Mouse (Mus musculus): ENCODE data around the gene Naif1. TPM values are rescaled to one million over a fixed set of nuclear protein-coding genes. Genes with fewer than 3 reads are reported as not detected.

The Naif1 gene
- polyA plus RNA-seq, 1 experiment from 2014 or later = 5.1 TPM

DNA sequence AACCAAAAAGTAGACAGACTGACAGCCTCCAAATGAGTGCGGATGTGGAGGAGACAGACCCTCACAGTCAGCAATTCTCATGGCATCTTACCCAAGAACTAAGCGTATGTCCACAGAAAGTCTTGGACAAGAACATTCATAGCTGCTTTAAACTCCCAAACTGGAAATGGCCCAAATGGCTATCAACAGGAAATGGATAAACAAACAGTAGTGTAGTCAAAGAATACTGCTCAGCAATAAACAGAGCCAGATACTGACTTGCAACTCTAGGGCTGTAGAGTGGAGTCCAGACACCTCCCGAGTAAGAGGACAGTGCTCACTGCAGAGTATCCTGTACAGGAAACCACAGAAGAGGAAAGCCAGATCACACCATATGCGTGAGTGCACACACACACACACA is 49.1 kb downstream of the Naif1 start:
- Histone ChIP-seq H3K9ac (ENCODE audit: low read length) (no peak overlapping the region), H3K36me3 (ENCODE audit: control insufficient read depth, insufficient read depth) (no peaks in the 10 kb centered on the region), H3K9me3 (replicated peaks; ENCODE audit: control insufficient read depth, low read length) (peaks cover 8% of the 10 kb centered on the region), H3K27me3 (ENCODE audit: control insufficient read depth, insufficient read depth, low read length) (no peaks in the 10 kb centered on the region), H3K27ac (ENCODE audit: low read length) (no peak overlapping the region), H3K4me1 (ENCODE audit: control insufficient read depth, insufficient read depth, low read length) (peaks cover 4% of the 10 kb centered on the region; the same call in 1 of the 2 replicates), H3K4me2 (ENCODE audit: low read depth, low read length) (no peak overlapping the region), H3K4me3 (ENCODE audit: low read length) (no peak overlapping the region)
- WGBS = 75% methylated on average over 4 of the region's 4 CpGs
- ATAC-seq (replicated peaks; ENCODE audit: extremely low read depth, insufficient read depth, low FRiP score) = no peak

DNA sequence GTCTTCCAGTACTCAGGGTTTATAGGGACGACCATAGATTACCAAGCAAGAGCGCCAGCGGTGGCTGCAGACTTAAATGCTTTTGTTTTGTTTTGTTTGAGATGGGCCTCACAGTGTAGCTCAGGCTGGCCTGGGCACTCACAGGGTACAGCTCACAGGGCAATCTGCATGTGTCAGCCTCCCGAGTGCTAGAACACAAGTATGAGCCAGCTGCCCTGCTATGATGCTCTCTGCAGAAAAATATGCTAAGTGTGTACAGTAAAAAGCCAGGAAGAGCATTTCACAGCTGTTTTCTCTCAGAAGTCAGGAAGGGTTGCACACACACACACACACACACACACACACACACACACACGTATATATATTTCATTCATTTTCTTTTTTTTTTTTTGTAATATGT is 50.2 kb downstream of the Naif1 start:
- Histone ChIP-seq H3K4me3 (ENCODE audit: low read length) (no peak overlapping the region), H3K36me3 (ENCODE audit: control insufficient read depth, insufficient read depth) (no peaks in the 10 kb centered on the region), H3K4me1 (ENCODE audit: control insufficient read depth, insufficient read depth, low read length) (no peaks in the 10 kb centered on the region), H3K9ac (ENCODE audit: low read length) (no peak overlapping the region), H3K9me3 (replicated peaks; ENCODE audit: control insufficient read depth, low read length) (peaks cover 10% of the 10 kb centered on the region), H3K27ac (ENCODE audit: low read length) (no peak overlapping the region), H3K27me3 (ENCODE audit: control insufficient read depth, insufficient read depth, low read length) (no peaks in the 10 kb centered on the region), H3K4me2 (ENCODE audit: low read depth, low read length) (no peak overlapping the region)
- ATAC-seq (replicated peaks; ENCODE audit: extremely low read depth, insufficient read depth, low FRiP score) = no peak
- 66% methylated on average over 5 of the region's 5 CpGs for WGBS

DNA sequence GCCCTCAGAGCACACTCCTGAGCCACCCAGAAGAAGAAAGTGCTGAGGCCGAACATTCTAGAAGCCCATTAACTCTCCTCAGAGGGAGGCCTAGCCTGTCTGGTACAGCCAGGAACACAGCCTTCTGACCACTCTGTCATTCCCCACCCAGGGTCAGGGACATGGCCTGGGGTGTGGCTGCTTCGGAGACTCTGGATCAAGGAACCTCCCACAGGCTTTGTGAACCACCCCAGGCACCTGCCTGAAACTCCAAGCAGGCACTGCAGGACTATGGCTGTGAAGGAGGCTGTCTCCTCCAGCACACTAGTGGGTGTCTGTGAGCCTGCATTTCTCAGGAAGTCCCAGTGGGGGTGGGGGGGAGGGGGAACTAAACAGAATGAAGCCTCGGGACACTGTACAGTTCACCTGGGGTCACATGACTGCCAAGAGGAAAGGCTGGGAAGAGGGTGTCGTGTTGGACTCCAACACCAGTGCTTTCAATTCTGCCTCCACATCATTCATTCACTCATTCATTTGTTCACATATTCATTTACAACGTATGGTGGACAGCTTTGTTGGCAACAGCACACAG is 51.6 kb downstream of the Naif1 start:
- Histone ChIP-seq H3K27ac (ENCODE audit: low read length) (no peak overlapping the region), H3K4me1 (ENCODE audit: control insufficient read depth, insufficient read depth, low read length) (no peaks in the 10 kb centered on the region), H3K9me3 (replicated peaks; ENCODE audit: control insufficient read depth, low read length) (peaks cover 14% of the 10 kb centered on the region), H3K4me3 (ENCODE audit: low read length) (no peak overlapping the region), H3K9ac (ENCODE audit: low read length) (no peak overlapping the region), H3K27me3 (ENCODE audit: control insufficient read depth, insufficient read depth, low read length) (no peaks in the 10 kb centered on the region), H3K4me2 (ENCODE audit: low read depth, low read length) (no peak overlapping the region), H3K36me3 (ENCODE audit: control insufficient read depth, insufficient read depth) (no peaks in the 10 kb centered on the region)
- no peak for ATAC-seq (replicated peaks; ENCODE audit: extremely low read depth, insufficient read depth, low FRiP score)
- WGBS = 63% methylated on average over 5 of the region's 5 CpGs

DNA sequence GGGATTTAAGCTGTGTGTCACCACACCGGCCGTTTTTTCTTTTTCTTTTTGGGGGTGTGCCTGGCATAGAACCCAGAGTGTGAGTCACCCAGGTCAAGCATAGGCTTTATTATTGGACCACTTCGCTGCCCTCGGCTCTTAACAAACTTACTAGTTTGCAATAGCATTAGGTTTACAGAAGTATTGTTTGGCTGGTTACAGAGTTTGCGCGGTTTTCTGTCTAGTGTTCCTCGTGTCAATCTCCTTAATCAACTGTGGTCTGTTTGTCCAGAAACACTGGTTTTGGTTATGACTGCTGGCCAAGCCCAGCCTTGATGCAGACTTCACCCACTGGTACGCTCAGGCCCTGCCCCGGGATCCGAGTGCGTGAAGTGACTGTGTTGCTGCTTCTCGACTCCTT is 52.6 kb downstream of the Naif1 start:
- Histone ChIP-seq H3K9me3 (replicated peaks; ENCODE audit: control insufficient read depth, low read length) (peaks cover 14% of the 10 kb centered on the region), H3K36me3 (ENCODE audit: control insufficient read depth, insufficient read depth) (no peaks in the 10 kb centered on the region), H3K4me3 (ENCODE audit: low read length) (no peak overlapping the region), H3K4me1 (ENCODE audit: control insufficient read depth, insufficient read depth, low read length) (peaks cover 2% of the 10 kb centered on the region; the same call in 1 of the 2 replicates), H3K27me3 (ENCODE audit: control insufficient read depth, insufficient read depth, low read length) (no peaks in the 10 kb centered on the region), H3K9ac (ENCODE audit: low read length) (no peak overlapping the region), H3K4me2 (ENCODE audit: low read depth, low read length) (no peak overlapping the region), H3K27ac (ENCODE audit: low read length) (no peak overlapping the region)
- ATAC-seq (replicated peaks; ENCODE audit: extremely low read depth, insufficient read depth, low FRiP score) = no peak
- WGBS = 83% methylated on average over 12 of the region's 12 CpGs

DNA sequence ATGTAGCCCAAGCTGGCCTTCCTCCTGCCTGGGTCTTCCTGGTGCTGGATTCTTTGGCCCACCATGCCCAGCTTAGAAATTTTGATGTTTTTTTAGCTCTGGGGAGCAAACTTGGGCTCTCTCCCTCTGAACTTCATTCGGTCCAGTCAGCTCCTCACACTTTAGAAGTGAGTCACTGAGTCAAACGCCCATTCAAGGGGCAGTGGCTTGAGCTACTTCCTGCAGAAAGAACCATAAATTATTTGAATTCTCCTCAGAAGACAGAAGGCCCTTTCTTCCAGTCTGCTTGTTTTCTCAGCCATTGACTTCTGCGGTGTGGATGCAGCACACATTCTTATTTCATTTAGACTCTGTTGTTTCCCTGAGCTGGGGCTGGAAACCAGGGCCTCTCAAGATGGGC is 53.3 kb downstream of the Naif1 start:
- Histone ChIP-seq H3K9ac (ENCODE audit: low read length) (no peak overlapping the region), H3K4me3 (ENCODE audit: low read length) (no peak overlapping the region), H3K36me3 (ENCODE audit: control insufficient read depth, insufficient read depth) (no peaks in the 10 kb centered on the region), H3K9me3 (replicated peaks; ENCODE audit: control insufficient read depth, low read length) (peaks cover 11% of the 10 kb centered on the region), H3K27ac (ENCODE audit: low read length) (no peak overlapping the region), H3K27me3 (ENCODE audit: control insufficient read depth, insufficient read depth, low read length) (no peaks in the 10 kb centered on the region), H3K4me1 (ENCODE audit: control insufficient read depth, insufficient read depth, low read length) (peaks cover 2% of the 10 kb centered on the region; the same call in 1 of the 2 replicates), H3K4me2 (ENCODE audit: low read depth, low read length) (no peak overlapping the region)
- no peak for ATAC-seq (replicated peaks; ENCODE audit: extremely low read depth, insufficient read depth, low FRiP score)
- WGBS = 49% methylated on average over 3 of the region's 3 CpGs

DNA sequence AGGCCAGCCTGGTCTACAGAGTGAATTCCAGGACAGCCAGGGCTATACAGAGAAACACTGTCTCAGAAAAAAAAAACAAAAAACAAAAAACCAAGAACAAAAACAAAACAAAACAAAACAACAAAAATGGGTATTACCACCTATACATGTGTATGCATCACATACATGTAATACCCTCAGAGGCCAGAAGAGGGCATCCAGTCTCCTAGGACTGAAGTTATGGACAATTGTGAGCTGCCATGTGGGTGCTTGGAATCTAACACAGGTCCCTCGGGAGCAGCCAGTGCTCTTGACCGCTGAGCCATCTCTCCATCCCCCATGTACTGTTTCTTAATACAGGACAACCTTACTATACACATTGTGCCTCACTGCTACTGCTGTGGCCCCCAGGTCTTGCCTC is 55.3 kb downstream of the Naif1 start:
- Histone ChIP-seq H3K27me3 (ENCODE audit: control insufficient read depth, insufficient read depth, low read length) (no peaks in the 10 kb centered on the region), H3K27ac (ENCODE audit: low read length) (no peak overlapping the region), H3K9me3 (replicated peaks; ENCODE audit: control insufficient read depth, low read length) (peaks cover 5% of the 10 kb centered on the region; the same call in 1 of the 2 replicates), H3K4me1 (ENCODE audit: control insufficient read depth, insufficient read depth, low read length) (peaks cover 10% of the 10 kb centered on the region), H3K9ac (ENCODE audit: low read length) (no peak overlapping the region), H3K36me3 (ENCODE audit: control insufficient read depth, insufficient read depth) (no peaks in the 10 kb centered on the region), H3K4me3 (ENCODE audit: low read length) (no peak overlapping the region), H3K4me2 (ENCODE audit: low read depth, low read length) (no peak overlapping the region)
- WGBS = 100% methylated on average over 2 of the region's 2 CpGs
- ATAC-seq (replicated peaks; ENCODE audit: extremely low read depth, insufficient read depth, low FRiP score) = no peak

Other genes starting within 250 kb of the Naif1 start
- 19.2 and 20.5 TPM in 2 replicates for gene Pomt1, start 213.9 kb upstream of the Naif1 start, polyA plus RNA-seq (2015; fragmentation: Nextera tagmentation; extraction: Ambion mirVana)
- 45.7 TPM in 2 replicates for gene Uck1, start 190.3 kb upstream of the Naif1 start, polyA plus RNA-seq (2015; fragmentation: Nextera tagmentation; extraction: Ambion mirVana)
- gene Golga2, start 163.1 kb upstream of the Naif1 start, polyA plus RNA-seq (2015; fragmentation: Nextera tagmentation; extraction: Ambion mirVana) = 27.4 and 28.1 TPM in 2 replicates
- 305 and 327 TPM in 2 replicates for gene Swi5, start 162.4 kb upstream of the Naif1 start, polyA plus RNA-seq (2015; fragmentation: Nextera tagmentation; extraction: Ambion mirVana)
- gene Ciz1, start 98.1 kb upstream of the Naif1 start, polyA plus RNA-seq (2015; fragmentation: Nextera tagmentation; extraction: Ambion mirVana) = 36.7 and 38.4 TPM in 2 replicates
- 2.4 and 2.7 TPM in 2 replicates for gene Dnm1, start 97.1 kb upstream of the Naif1 start, polyA plus RNA-seq (2015; fragmentation: Nextera tagmentation; extraction: Ambion mirVana)
- gene 1110008P14Rik, start 68.5 kb upstream of the Naif1 start, polyA plus RNA-seq (2015; fragmentation: Nextera tagmentation; extraction: Ambion mirVana) = 46.3 and 46.5 TPM in 2 replicates
- 1.9 and 2.5 TPM in 2 replicates for gene Lcn2, start 62.2 kb upstream of the Naif1 start, polyA plus RNA-seq (2015; fragmentation: Nextera tagmentation; extraction: Ambion mirVana)
- gene Ptges2, start 54.6 kb upstream of the Naif1 start, polyA plus RNA-seq (2015; fragmentation: Nextera tagmentation; extraction: Ambion mirVana) = 44.2 and 50.7 TPM in 2 replicates
- 12.2 and 12.8 TPM in 2 replicates for gene Slc25a25, start 988 bp downstream of the Naif1 start, polyA plus RNA-seq (2015; fragmentation: Nextera tagmentation; extraction: Ambion mirVana)
- 5.8 and 6.6 TPM in 2 replicates for gene Fam102a, start 84.9 kb downstream of the Naif1 start, polyA plus RNA-seq (2015; fragmentation: Nextera tagmentation; extraction: Ambion mirVana)
- 72.1 and 73.0 TPM in 2 replicates for gene Dpm2, start 120.4 kb downstream of the Naif1 start, polyA plus RNA-seq (2015; fragmentation: Nextera tagmentation; extraction: Ambion mirVana)
- gene Pip5kl1, start 124.3 kb downstream of the Naif1 start, polyA plus RNA-seq (2015; fragmentation: Nextera tagmentation; extraction: Ambion mirVana) = 0.16 and 0.32 TPM in 2 replicates
- gene 9430097D07Rik, start 125.2 kb downstream of the Naif1 start, polyA plus RNA-seq (2015; fragmentation: Nextera tagmentation; extraction: Ambion mirVana) = not detected in 2 replicates
- 40.6 and 40.7 TPM in 2 replicates for gene St6galnac4, start 136.6 kb downstream of the Naif1 start, polyA plus RNA-seq (2015; fragmentation: Nextera tagmentation; extraction: Ambion mirVana)
- 33.4 and 34.1 TPM in 2 replicates for gene St6galnac6, start 149.3 kb downstream of the Naif1 start, polyA plus RNA-seq (2015; fragmentation: Nextera tagmentation; extraction: Ambion mirVana)
- 470 and 488 TPM in 2 replicates for gene Ak1, start 171.3 kb downstream of the Naif1 start, polyA plus RNA-seq (2015; fragmentation: Nextera tagmentation; extraction: Ambion mirVana)
- 170 and 176 TPM in 2 replicates for gene Eng, start 196.1 kb downstream of the Naif1 start, polyA plus RNA-seq (2015; fragmentation: Nextera tagmentation; extraction: Ambion mirVana)

All from heart, embryonic 16.5 days (tissue).